Mouse (Mus musculus) MN1 (cell line): ENCODE measurements around the gene Mpdu1.
"Not testable (repeated sequence)": the region's sequence is repeated elsewhere in the genome, so short reads cannot be mapped to it uniquely, and the experiment has no call there.

Experiments used
- DNase-seq: peaks from one replicate; pipeline ENCODE4 v3.0.0-alpha.2; 2016; ENCODE audit warnings: low spot score

The Mpdu1 gene

DNA sequence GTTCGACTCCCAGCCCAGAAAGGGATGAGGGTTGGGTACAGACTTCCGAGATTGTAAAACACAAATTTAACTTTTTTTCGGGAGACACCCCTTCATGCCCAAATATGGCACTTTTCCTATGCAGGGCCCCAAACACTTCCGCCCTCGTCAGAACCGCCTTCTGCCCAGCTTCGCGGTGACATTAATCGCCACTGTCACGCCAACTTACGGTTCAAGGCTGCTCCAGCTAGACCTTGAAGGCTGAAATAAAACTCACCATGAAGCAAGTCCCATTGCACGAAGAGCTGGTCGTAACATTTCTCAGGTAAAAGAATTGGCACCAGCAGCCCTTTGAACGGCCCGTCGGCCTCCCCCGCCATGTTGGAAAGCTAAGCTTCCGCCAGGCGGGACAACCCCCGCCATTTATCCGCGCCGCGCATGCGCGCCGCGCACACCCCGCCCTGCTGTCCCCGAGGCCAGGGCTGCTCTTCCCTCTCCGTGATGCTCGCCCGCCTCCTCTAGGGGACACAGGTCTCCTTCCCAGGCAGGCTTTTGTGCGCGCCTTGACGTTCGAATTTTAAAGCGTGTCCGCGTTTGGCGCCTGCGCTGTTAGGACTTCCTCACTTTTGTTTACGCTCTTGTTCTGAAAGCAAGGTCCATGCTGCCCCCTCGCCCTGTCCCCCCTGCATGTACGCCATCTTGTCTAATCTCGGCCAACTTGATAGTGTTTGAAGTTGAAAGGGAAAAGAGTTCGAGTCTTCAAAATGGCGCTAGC lies at the start of gene Mpdu1:
Mpdu1 (minus strand) TSS at position 430 of the 754 bp plus-strand sequence.
- peak; percentile 94 for DNase-seq

DNA sequence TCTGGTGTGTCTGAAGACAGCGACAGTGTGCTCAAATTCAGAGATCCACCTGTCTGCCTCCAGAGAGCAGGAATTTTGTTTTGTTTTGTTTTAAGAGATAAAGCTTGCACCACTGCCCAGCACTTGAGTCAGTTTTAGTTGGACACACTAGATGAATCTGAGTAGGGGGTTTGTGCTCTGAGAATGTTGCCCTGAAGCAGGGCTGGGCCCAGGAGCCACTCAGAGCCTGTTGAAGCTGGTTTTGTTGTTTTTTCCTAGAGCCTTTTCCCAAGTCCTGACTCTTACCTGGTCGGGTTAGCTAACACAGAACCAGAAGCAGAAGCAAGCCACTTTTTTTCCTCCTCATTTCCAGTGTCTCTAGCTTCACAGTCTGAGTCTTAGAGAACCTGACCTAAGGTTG lies 48.6 kb upstream of the Mpdu1 start:
- no peak for DNase-seq

GRCm38 (mm10) chr11:69710470-69710869 lies 48.0 kb upstream of the Mpdu1 start:
- DNase-seq: no peak

DNA sequence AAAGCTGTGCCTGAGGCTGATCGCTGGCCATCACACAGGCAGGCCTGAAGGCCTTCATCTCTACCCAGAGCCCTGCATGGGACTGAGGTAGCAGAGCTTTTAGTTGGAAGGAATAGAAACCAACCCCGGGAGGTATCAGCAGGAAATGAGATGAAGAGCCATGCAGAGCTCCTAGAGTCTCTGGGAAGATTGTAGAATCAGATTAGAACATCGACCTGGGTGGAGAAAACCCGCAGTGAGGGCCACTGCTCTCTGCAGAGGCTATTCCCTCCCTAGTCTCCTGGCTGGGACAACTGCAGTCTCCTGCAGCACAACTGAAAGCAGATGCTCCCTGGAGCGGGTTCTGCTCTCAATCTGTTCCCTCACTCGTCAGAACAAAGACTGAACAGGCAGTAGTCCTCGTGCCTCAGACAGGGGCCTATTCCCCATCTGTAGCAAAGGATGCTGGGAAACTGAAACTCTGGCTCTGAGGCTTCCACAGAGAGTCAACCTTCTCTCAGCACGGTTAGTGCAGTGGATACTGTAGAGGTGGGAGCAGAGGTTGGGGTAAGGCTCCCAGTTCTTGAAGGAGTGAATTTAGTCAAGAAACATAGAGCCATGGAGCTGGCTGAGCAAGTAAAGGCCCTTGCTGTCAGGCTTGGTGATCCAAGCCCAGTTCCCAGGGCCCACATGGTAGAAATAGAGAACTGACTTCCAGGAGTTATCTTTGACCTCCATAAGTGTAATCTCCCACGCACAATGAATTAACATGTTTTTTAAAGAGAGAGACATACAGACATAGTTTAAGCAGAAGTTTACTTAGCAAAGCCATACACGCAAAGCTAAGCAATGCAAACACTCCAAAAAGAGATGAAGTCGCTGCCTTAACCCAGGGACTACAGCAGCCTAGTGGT lies 47.4 kb upstream of the Mpdu1 start:
- DNase-seq: peak; percentile 18

DNA sequence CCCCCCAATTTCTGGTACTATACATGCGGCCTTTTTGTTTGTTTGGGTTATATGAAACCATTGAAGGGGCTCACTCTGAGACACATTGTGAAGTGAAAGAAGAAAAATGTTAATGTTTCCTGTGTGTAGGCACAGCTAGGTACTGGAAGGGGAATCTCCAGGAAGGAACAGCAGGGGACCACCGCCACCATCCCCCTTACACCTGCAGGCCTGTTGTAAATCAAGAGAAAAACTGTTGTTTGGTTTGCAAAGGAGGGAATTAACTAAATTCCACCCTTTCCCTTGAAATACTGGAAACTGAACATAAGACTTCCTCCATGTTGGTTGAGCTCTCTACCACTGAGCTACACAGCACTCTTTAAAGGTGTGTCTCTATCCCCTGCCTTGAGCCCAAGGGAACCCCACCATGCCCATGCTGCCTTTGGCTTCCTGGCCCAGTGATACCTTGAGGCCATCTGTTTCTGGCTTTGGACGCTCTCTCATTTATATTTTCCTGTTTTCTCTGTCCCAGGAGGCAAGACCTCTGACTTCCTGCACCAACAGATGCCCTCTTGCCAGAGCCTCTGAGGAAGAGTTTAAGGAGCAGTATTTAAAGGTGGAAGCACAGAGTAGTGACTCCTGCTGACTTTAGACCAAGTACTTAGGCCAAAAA lies 46.3 kb upstream of the Mpdu1 start:
- DNase-seq: no peak

- DNase-seq: no peak
Measured at GRCm38 (mm10) chr11:69707873-69708381, 45.5 kb upstream of the Mpdu1 start.

GRCm38 (mm10) chr11:69707480-69707847 lies 45.0 kb upstream of the Mpdu1 start:
- DNase-seq: no peak

GRCm38 (mm10) chr11:69706775-69707479 lies 44.5 kb upstream of the Mpdu1 start:
- peak; percentile 60 for DNase-seq

GRCm38 (mm10) chr11:69704613-69705010 lies 42.2 kb upstream of the Mpdu1 start:
- DNase-seq: no peak

DNA sequence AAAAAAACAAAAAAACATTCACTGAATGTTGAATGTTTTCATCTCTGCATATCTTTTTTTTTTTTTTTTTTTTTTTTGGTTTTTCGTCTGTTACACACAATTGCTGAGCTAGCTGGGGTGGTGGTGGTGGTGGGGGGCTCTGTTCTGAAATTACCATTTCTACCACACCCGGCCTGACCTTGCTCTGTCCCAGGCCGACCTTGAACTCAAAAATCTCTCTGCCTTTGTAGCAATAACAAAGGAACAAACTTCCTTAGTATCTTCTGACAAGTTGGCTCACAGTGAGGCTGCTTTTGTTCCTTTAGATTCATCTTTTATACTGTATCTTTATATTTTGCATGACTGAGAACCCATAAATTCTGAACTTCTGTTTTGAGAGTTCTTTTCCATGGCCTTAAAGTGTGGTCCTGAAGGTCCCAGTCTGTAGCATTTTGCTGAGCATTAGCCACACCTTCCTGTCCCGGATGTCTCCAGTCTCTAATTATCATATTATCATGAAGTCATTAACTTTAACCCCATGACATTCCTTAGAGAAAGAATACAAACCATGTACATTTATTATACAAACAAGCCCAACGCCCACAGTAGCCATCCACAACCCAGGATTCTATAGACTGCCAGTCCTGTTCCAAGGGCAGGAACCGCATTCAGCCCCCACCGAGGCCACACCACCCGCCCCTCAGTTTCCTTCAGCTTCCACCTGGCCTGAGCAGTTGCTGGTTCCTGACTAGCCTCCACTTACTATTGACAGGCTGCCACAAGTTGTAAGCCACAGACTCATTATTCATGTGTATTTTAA lies 41.6 kb upstream of the Mpdu1 start:
- DNase-seq: no peak

- DNase-seq: not testable (repeated sequence)
Measured at GRCm38 (mm10) chr11:69703381-69703780, 40.9 kb upstream of the Mpdu1 start.

DNA sequence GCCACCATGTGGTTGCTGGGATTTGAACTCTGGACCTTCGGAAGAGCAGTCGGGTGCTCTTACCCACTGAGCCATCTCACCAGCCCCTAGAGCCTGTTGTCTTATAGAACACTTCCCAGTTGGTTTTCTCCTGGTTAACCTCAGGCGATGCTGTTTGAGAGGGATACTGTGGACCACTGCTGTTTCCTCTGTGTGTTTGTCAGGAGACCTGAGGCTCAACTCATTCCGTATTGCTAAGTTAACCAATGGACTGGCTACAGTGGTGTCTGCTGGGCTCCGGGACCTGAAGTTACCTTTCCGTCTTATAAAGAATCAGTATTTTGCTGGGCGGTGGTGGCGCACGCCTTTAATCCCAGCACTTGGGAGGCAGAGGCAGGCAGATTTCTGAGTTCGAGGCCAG lies 40.4 kb upstream of the Mpdu1 start:
- not testable (repeated sequence) for DNase-seq

DNA sequence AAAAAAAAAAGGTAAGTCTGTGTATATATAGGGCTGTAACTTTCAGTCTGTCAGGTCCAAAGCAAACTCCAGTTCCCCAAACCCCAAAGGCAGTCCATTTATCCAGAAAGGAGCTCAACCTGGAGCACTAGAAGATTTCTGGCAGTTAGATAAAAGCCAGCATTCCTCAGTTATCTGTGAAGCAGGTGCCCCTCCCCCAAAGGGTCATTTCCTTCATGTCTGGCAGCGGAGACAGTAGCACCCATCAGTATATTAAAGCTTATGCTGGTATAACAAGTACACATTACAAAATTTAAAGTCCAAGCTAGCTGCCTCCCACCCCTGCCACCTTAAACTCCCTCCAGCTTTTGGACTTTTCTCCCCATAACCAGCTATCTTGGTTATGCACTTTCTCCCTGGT lies 37.2 kb upstream of the Mpdu1 start:
- no peak for DNase-seq

GRCm38 (mm10) chr11:69698574-69698973 lies 36.1 kb upstream of the Mpdu1 start:
- no peak for DNase-seq

- DNase-seq: no peak
Measured at GRCm38 (mm10) chr11:69697396-69697795, 35.0 kb upstream of the Mpdu1 start.

- DNase-seq: peak; percentile 71
Measured at GRCm38 (mm10) chr11:69695361-69696181, 33.1 kb upstream of the Mpdu1 start, which contains the start of the genes Tnfsf12 and Tnfsfm13. Tnfsf12 (minus strand) TSS chr11:69695849. Tnfsfm13 (minus strand) TSS chr11:69696098.

- DNase-seq: no peak
Measured at GRCm38 (mm10) chr11:69695046-69695360, 32.6 kb upstream of the Mpdu1 start.

- no peak for DNase-seq
Measured at GRCm38 (mm10) chr11:69693421-69693965, 31.1 kb upstream of the Mpdu1 start.

- DNase-seq: no peak
Measured at GRCm38 (mm10) chr11:69692863-69693262, 30.4 kb upstream of the Mpdu1 start.
